ENCODE assay signal across 20 mouse cellular contexts in genomic region chr4:83102022-83102421, GRCm38 (mm10). TPM values are rescaled to one million over a fixed set of nuclear protein-coding genes. Genes with fewer than 3 reads are reported as not detected.
A peak's percentile ranks its signal among the peaks of the same experiment; 100 is the strongest.
DNase-seq lines count a peak whose midpoint lies in the region; ATAC-seq and TF ChIP-seq lines count a peak whose summit lies in the region.
"Had no signal": no experiment of that assay in that cellular context is flagged by ENCODE, and none has a peak within 500 bp of the region (broad histone marks: within the 10 kb centered on the region; RNA-seq: fewer than 3 reads in every experiment).

No protein-coding gene starts in this region.

- no peaks in the 10 kb centered on the region for H3K27me3 ChIP-seq in intestine, embryonic 14.5 days (replicated peaks; ENCODE audit: control insufficient read depth, insufficient read depth, low read length)
- H3K27me3 ChIP-seq in intestine, postnatal 0 days (replicated peaks; ENCODE audit: control insufficient read depth, insufficient read depth, low read length) = no peaks in the 10 kb centered on the region
- no peaks in the 10 kb centered on the region for H3K27me3 ChIP-seq in embryonic facial prominence, embryonic 14.5 days (replicated peaks; ENCODE audit: control insufficient read depth, insufficient read depth, low read length)
- no peaks in the 10 kb centered on the region for H3K27me3 ChIP-seq in stomach, embryonic 14.5 days (ENCODE audit: control insufficient read depth, insufficient read depth, low read length)

- H3K9me3 ChIP-seq in intestine, embryonic 14.5 days (ENCODE audit: control insufficient read depth, low read length) = no peaks in the 10 kb centered on the region
- H3K9me3 ChIP-seq in intestine, postnatal 0 days (ENCODE audit: control insufficient read depth) = no peaks in the 10 kb centered on the region
- H3K9me3 ChIP-seq in embryonic facial prominence, embryonic 14.5 days (ENCODE audit: control insufficient read depth, low read length) = no peaks in the 10 kb centered on the region
- H3K9me3 ChIP-seq in stomach, embryonic 14.5 days (ENCODE audit: control insufficient read depth, low read depth, low read length) = no peaks in the 10 kb centered on the region
- H3K9me3 ChIP-seq: hindbrain, embryonic 10.5 days; midbrain, embryonic 10.5 days had no signal

- no peak for ATAC-seq in intestine, embryonic 14.5 days (replicated peaks; ENCODE audit: low FRiP score, low TSS enrichment, low read depth)
- ATAC-seq in intestine, postnatal 0 days = no peak
- ATAC-seq in embryonic facial prominence, embryonic 14.5 days (ENCODE audit: low read depth) = no peak
- ATAC-seq in stomach, embryonic 14.5 days (ENCODE audit: insufficient number of reproducible peaks, insufficient read depth, low FRiP score, low read depth) = peak; percentile 63; the same call in 1 of the 2 replicates
- ATAC-seq: forebrain, embryonic 16.5 days; hindbrain, postnatal 0 days had no signal

- no peak for DNase-seq in intestine, embryonic 14.5 days (ENCODE audit: low spot score)
- peak; percentile 63 to 69 for DNase-seq in kidney, postnatal 4 days
- DNase-seq in kidney, adult 8-10 months = no peak
- DNase-seq in embryonic facial prominence, embryonic 14.5 days (ENCODE audit: low spot score) = peak; percentile 54
- no peak for DNase-seq in adipocyte (ENCODE audit: low spot score)
- DNase-seq: adrenal gland, adult 2 months; cerebellum, adult 2 months; cerebellum, postnatal 36 days; layer of hippocampus, postnatal 36 days; retina, postnatal 1 day; thymus, postnatal 36 days had no signal

- H3K4me2 ChIP-seq in intestine, embryonic 14.5 days (ENCODE audit: low read length) = no peak overlapping the region
- no peak overlapping the region for H3K4me2 ChIP-seq in intestine, postnatal 0 days (replicated peaks; ENCODE audit: low read depth)
- H3K4me2 ChIP-seq in embryonic facial prominence, embryonic 14.5 days (ENCODE audit: low read depth, low read length) = no peak overlapping the region
- no peak overlapping the region for H3K4me2 ChIP-seq in stomach, embryonic 14.5 days (replicated peaks; ENCODE audit: low read depth, low read length)

- H3K4me1 ChIP-seq in intestine, embryonic 14.5 days (replicated peaks; ENCODE audit: control insufficient read depth, insufficient read depth, low read length) = no peaks in the 10 kb centered on the region; the same call in 1 of the 2 replicates
- H3K4me1 ChIP-seq in intestine, postnatal 0 days (replicated peaks; ENCODE audit: control insufficient read depth, insufficient read depth, low read length) = no peaks in the 10 kb centered on the region
- peaks cover 7% of the 10 kb centered on the region; the same call in 1 of the 2 replicates for H3K4me1 ChIP-seq in embryonic facial prominence, embryonic 14.5 days (ENCODE audit: control insufficient read depth, insufficient read depth, low read length)
- H3K4me1 ChIP-seq in stomach, embryonic 14.5 days (ENCODE audit: control insufficient read depth, insufficient read depth, low read length) = peaks cover 4% of the 10 kb centered on the region

- no peak overlapping the region for H3K4me3 ChIP-seq in intestine, embryonic 14.5 days (ENCODE audit: low read depth, low read length)
- no peak overlapping the region for H3K4me3 ChIP-seq in intestine, postnatal 0 days (ENCODE audit: low read depth, low read length)
- no peak overlapping the region for H3K4me3 ChIP-seq in embryonic facial prominence, embryonic 14.5 days (ENCODE audit: low read depth, low read length)
- no peak overlapping the region for H3K4me3 ChIP-seq in stomach, embryonic 14.5 days (ENCODE audit: low read depth, low read length)
- H3K4me3 ChIP-seq: hindbrain, embryonic 10.5 days; layer of hippocampus, adult 2 months; midbrain, embryonic 10.5 days had no signal

- no peak overlapping the region for H3K9ac ChIP-seq in intestine, embryonic 14.5 days (ENCODE audit: low read length)
- no peak overlapping the region for H3K9ac ChIP-seq in intestine, postnatal 0 days (ENCODE audit: low read depth, low read length)
- H3K9ac ChIP-seq in embryonic facial prominence, embryonic 14.5 days (ENCODE audit: low read depth, low read length) = no peak overlapping the region
- no peak overlapping the region for H3K9ac ChIP-seq in stomach, embryonic 14.5 days (replicated peaks; ENCODE audit: low read depth, low read length)
- H3K9ac ChIP-seq: liver, embryonic 14.5 days had no signal

- H3K27ac ChIP-seq in intestine, embryonic 14.5 days (ENCODE audit: low read depth) = peak overlapping the region; percentile 71; the same call in 1 of the 2 replicates
- H3K27ac ChIP-seq in intestine, postnatal 0 days (ENCODE audit: low read depth, low read length) = no peak overlapping the region
- no peak overlapping the region for H3K27ac ChIP-seq in embryonic facial prominence, embryonic 14.5 days (replicated peaks; ENCODE audit: low read depth, low read length)
- H3K27ac ChIP-seq in stomach, embryonic 14.5 days (ENCODE audit: low read length) = peak overlapping the region; percentile 70
- H3K27ac ChIP-seq: hindbrain, embryonic 10.5 days; hindbrain, postnatal 0 days; layer of hippocampus, adult 2 months; liver, embryonic 14.5 days; macrophage; midbrain, embryonic 10.5 days had no signal

- TF ChIP-seq CTCF in intestine, postnatal 0 days (IDR thresholded peaks at IDR 0.05; ENCODE audit: low read depth) = no peak

- WGBS in intestine, embryonic 14.5 days = 38% methylated on average over 3 of the region's 3 CpGs
- WGBS in intestine, postnatal 0 days = 65% methylated on average over 3 of the region's 3 CpGs
- WGBS in embryonic facial prominence, embryonic 14.5 days = 40% methylated on average over 3 of the region's 3 CpGs
- WGBS in stomach, embryonic 14.5 days = 32% methylated on average over 3 of the region's 3 CpGs

- H3K36me3 ChIP-seq in intestine, embryonic 14.5 days (ENCODE audit: control insufficient read depth, insufficient read depth, low read length) = no peaks in the 10 kb centered on the region
- no peaks in the 10 kb centered on the region for H3K36me3 ChIP-seq in intestine, postnatal 0 days (ENCODE audit: control insufficient read depth, insufficient read depth)
- H3K36me3 ChIP-seq in embryonic facial prominence, embryonic 14.5 days (ENCODE audit: control insufficient read depth, insufficient read depth, low read length) = no peaks in the 10 kb centered on the region
- no peaks in the 10 kb centered on the region for H3K36me3 ChIP-seq in stomach, embryonic 14.5 days (ENCODE audit: control insufficient read depth, insufficient read depth, low read length)
- H3K36me3 ChIP-seq: hindbrain, embryonic 10.5 days; midbrain, embryonic 10.5 days had no signal

RNA-seq across cellular contexts. Expression of gene Frem1, which starts 49.9 kb away (rescaled TPM):
- polyA plus RNA-seq in intestine, embryonic 14.5 days (2014; fragmentation: Nextera tagmentation; extraction: Ambion mirVana) = 18.2 and 19.5 TPM in 2 replicates
- 1.5 and 1.6 TPM in 2 replicates for polyA plus RNA-seq in intestine, postnatal 0 days (2015; fragmentation: Nextera tagmentation; extraction: Ambion mirVana)
- polyA plus RNA-seq in embryonic facial prominence, embryonic 14.5 days (2014; fragmentation: Nextera tagmentation; extraction: Ambion mirVana) = 16.0 and 17.0 TPM in 2 replicates
- polyA plus RNA-seq in stomach, embryonic 14.5 days (2014; fragmentation: Nextera tagmentation; extraction: Ambion mirVana) = 25.1 and 27.9 TPM in 2 replicates
- polyA plus RNA-seq: macrophage had no signal

Comparison
In these comparisons a context has a peak if more than half of its experiments do, and no peak if none do; other contexts are left out.
1. DNase-seq: peak in kidney, postnatal 4 days (2 of 2) and embryonic facial prominence, embryonic 14.5 days (single experiment); none in intestine, embryonic 14.5 days (single experiment), kidney, adult 8-10 months (0 of 2) and adipocyte (single experiment).
2. H3K27ac ChIP-seq: peak in intestine, embryonic 14.5 days (single experiment) and stomach, embryonic 14.5 days (single experiment); none in intestine, postnatal 0 days (single experiment) and embryonic facial prominence, embryonic 14.5 days (single experiment).